Mouse (Mus musculus) cortical plate, adult 2 months (tissue): ENCODE measurements around the gene Mxi1. TPM values are rescaled to one million over a fixed set of nuclear protein-coding genes. Genes with fewer than 3 reads are reported as not detected.

ENCODE experiments used
- H3K27ac ChIP-seq: fragments of 200-500 bp; 2 replicates; pipeline ENCODE4 v1.5.1; 2012; ENCODE audit warnings: low read length, control low read depth, inconsistent platforms; ENCODE audit not compliant: insufficient read depth
- H3K4me1 ChIP-seq: fragments of 200-500 bp; 2 replicates; pipeline ENCODE4 v1.6.1; 2011; ENCODE audit warnings: low read length; ENCODE audit not compliant: control insufficient read depth, insufficient read depth
- H3K4me3 ChIP-seq: fragments of 200-500 bp; 2 replicates; pipeline ENCODE4 v1.5.1; 2011; ENCODE audit warnings: mild to moderate bottlenecking, low read length, control low read depth; ENCODE audit not compliant: insufficient read depth
- CTCF ChIP-seq: fragments of 200-500 bp; IDR thresholded peaks from 2 replicates; pipeline ENCODE4 v1.5.1; 2011; ENCODE audit warnings: mild to moderate bottlenecking, control low read depth, low read length; ENCODE audit not compliant: insufficient read depth; ENCODE audit errors: extremely low read depth
- POLR2A ChIP-seq: fragments of 200-500 bp; IDR thresholded peaks from 2 replicates; pipeline ENCODE4 v1.6.1; 2011; ENCODE audit warnings: mild to moderate bottlenecking, low read length, control low read depth; ENCODE audit not compliant: insufficient read depth; ENCODE audit errors: extremely low read depth
- polyA plus RNA-seq: library from polyadenylated mRNA; depleted of rRNA; stranded (reverse); fragments of >200 nt; gene quantifications from 2 replicates; pipeline ENCODE4 v1.2.3, GENCODE M21; 2012; rRNA removed

The Mxi1 gene
- polyA plus RNA-seq = 81.0 and 82.8 TPM in 2 replicates

DNA sequence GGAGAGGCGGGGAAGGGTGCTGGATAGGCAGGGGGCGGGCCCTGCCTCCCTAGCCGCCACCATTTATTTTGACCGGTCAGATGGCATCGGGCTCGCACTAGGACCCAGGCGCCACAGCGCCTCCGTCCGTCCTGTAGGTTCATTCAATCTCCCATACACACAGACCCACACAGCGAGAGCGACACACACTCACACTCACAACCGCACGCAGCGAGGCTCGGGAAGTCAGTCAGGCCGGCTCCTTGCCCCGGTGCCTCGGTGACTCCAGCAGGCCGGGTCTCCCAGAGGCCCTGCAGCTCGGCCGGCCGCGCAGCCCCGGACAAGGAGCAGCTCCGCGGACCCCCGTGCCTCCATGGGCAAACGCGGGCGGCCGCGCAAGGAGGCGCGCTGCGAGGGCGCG is at the start of gene Mxi1:
Gene Mxi1 (plus strand): TSS at position 171 of the 400 bp plus-strand sequence.
- H3K4me3 ChIP-seq = peak within 1 kb of the TSS; percentile 98
- H3K27ac ChIP-seq = peak within 1 kb of the TSS; percentile 96
- peaks cover 2% of the 10 kb centered on the region; the same call in 1 of the 2 replicates for H3K4me1 ChIP-seq
- TF ChIP-seq POLR2A = peak; percentile 92
- no peak for TF ChIP-seq CTCF

DNA sequence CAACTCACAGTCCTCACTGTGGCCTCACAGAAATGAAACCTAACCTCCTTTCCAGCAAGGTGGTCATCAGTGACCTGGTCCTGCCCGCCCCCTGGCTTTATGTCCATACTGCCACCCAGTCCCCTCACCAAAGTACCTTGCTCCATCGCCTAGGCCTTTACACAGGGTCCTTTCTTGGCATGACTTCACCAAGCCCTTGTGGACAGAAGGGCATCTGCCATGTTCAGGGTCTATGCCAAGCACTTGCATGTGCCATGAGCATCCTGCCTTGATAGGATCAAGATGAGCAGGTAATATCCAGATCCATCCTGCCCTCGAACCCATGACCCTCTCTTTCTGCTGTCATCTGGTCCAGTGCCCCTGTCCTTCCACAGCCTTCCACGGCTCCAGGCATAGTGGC is 49.5 kb upstream of the Mxi1 start:
- H3K4me3 ChIP-seq = no peak overlapping the region
- TF ChIP-seq POLR2A (no peak), CTCF (no peak)
- H3K27ac ChIP-seq = no peak overlapping the region
- no peaks in the 10 kb centered on the region for H3K4me1 ChIP-seq

DNA sequence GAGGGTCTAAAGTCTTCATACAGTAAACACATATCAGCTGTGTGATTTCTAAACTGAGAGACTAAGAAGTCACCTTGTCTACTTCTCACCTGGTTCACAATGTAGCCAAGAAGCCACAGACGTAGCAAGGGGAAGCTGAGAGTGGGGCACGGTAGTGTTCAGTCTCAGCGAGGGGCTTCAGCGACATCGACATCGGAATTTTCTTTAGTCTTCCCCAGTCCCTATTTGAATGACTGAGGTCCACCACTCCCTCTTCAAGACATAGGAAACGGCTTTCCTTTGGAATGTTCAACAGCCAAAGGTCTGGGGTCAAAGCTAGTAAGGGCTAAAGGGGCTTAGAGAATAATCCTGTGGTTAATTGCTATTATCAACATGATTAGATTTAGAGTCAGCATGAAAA is 48.3 kb upstream of the Mxi1 start:
- H3K4me3 ChIP-seq = no peak overlapping the region
- TF ChIP-seq CTCF = no peak
- TF ChIP-seq POLR2A = no peak
- H3K4me1 ChIP-seq = no peaks in the 10 kb centered on the region
- H3K27ac ChIP-seq = no peak overlapping the region

DNA sequence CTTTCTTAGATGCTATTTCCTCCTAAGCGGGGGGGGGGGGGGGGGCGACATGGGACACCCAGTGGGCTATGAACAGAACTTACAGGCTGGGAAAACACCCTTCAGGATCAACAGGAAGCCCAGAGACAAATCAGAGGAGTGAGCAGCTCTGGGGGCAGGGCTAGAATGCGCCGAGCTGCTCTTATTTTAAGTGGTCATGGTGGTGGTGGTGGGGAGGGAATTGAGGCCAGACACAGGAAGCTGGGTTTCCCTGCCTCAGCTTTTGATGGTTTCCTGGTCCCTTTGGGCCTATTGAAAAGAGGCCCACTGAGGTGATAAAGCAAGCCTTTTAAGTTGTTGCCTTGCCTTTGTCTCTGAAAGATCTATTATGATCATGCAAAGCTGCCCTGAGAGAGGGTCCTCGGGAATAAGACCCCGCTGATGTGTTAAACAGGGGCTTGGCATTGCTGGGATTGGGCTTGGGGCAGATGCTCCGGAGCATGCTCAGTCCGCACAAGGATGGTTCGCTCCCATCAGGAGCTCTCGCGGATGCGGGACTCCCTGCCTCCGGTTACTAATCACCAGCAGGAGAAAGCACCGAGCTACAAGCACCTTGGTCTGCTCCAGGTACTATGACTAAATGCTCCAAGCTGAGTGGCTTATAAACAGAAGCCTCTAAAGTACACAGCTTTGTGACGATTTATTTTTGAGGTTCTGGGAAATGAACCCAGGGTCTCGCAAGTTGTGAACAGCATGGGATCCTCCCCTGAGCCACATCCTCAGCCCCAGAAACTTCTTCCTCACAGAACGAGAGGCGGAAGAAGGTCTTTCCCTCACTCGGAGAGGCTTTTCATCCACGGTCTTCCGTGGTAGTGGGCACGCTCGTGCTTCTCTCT is 46.2 kb upstream of the Mxi1 start:
- Histone ChIP-seq H3K27ac (no peak overlapping the region), H3K4me1 (no peaks in the 10 kb centered on the region), H3K4me3 (no peak overlapping the region)
- no peak for TF ChIP-seq CTCF

DNA sequence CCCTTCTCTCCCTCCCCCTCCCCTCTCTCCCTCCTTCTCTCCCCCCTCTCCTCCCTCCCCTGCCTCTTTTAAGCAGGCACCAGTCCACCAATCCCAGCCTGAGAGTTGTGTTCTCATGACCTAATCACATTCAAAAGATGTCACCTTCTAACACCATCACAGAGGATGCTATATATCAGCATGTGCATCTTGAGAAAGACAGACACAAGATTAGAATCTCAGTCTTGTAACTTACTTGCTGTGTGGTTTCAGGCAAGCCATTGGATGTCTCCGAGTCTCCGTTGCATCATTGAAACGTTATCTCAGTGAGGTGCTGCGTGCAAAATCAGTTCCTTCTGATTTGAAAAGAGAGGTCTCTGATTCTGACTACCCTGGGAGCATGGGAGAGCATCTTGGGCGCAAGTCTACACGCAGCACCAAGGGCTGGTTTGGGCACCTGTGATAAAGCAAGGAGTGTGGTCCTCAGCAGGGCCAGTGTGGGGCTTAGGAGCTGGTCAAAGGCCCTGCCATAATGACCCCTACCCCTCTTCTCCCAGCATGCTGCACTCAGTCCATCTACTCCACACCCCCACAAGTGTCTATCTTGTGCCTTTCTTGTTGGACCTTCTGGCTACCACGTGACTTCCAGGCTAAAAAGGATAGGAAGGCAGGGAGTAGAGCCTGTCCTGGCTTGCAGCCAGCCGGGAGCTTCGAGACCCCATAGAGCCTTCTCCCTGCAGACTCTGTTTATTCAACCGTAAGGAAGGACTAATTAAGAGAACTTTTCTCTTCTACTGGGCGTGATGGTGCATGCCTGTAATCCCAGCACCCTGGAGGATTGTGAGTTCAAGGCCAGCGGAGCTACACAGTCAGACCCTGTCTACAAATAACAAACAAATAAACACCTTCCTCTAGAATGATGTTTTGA is 45.2 kb upstream of the Mxi1 start:
- TF ChIP-seq POLR2A (no peak), CTCF (no peak)
- no peaks in the 10 kb centered on the region for H3K4me1 ChIP-seq
- no peak overlapping the region for H3K27ac ChIP-seq
- H3K4me3 ChIP-seq = no peak overlapping the region

DNA sequence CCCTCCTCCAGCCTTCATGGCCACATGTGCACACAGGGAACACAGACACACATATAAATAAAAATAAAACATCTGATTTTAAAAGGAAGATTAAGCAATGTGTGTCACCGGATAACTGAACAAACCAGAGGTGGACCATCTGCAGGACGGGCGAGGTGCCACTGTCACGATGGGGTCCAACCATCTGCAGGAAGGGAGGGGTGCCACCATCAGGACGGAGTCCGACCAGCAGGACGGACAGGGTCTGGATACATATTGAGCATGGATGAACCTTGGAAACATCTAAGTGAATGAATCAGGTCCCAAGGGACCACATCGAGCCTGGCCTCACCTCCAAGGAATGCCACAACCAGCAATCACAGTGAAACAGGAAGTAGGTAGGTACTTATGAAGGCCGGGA is 43.0 kb upstream of the Mxi1 start:
- Histone ChIP-seq H3K4me3 (no peak overlapping the region), H3K27ac (no peak overlapping the region), H3K4me1 (no peaks in the 10 kb centered on the region)
- TF ChIP-seq POLR2A = no peak
- TF ChIP-seq CTCF = no peak

DNA sequence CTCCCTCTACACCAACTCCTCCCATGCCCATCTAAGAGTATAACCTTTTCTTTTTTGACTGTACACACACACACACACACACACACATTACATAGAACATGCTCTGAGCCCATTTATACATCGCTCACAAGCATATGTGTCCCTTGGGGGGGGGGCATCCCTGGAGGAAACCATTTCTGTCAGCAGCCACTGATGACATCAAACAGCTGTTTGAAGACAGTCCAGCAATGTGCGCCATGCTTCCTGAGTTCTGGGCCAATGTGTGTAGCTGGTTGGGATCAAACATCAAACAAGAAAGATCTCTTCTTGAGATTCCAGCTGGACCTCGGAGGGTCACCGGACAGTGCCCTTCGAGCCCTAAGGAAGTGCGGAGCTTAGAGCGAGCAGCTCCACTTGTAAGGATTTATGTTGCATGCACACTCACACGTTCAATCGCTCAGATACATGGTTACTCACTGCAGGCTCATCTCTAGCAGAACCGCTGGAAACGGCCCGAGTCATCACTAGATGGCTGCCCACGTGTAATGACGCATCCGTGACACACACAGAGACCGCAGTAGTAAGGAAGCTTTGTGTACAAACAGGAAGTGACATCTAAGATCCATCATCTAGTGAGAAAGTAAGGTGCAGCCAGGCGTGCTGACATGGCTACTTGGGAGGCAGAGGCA is 37.1 kb upstream of the Mxi1 start:
- TF ChIP-seq CTCF (no peak), POLR2A (no peak)
- Histone ChIP-seq H3K4me1 (no peaks in the 10 kb centered on the region), H3K27ac (no peak overlapping the region), H3K4me3 (no peak overlapping the region)

DNA sequence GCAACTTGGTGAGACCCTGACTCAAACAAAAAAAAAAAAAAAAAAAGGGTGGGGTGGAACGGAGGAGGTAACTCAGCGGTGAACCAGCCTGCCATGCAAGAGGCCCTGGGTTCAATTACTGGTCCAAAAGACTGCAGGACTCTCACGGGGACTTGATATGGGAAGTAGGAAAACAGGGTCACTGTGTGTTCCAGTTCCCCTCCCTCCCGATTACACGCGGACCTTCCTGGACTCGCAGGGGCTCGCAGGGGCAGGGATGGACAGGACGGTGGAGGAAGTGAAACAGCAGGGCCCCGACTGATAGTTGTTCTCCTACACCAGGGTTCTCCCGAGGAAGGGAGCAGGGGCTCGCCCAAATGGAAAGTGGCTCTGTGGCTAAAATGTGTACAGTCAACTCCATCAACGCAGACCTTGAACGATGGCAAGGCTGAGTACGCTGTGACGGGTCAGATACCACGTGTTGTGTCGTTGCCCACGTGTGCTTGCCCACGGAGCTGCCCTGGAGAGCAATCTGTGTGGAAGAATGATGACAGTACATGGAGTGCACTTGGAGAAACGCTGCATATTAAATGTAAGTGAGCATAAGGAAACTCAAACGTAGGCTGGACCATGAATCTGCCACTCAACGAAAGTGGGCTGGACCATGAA is 36.4 kb upstream of the Mxi1 start:
- H3K4me1 ChIP-seq = no peaks in the 10 kb centered on the region
- TF ChIP-seq POLR2A = no peak
- no peak for TF ChIP-seq CTCF
- no peak overlapping the region for H3K27ac ChIP-seq
- no peak overlapping the region for H3K4me3 ChIP-seq

DNA sequence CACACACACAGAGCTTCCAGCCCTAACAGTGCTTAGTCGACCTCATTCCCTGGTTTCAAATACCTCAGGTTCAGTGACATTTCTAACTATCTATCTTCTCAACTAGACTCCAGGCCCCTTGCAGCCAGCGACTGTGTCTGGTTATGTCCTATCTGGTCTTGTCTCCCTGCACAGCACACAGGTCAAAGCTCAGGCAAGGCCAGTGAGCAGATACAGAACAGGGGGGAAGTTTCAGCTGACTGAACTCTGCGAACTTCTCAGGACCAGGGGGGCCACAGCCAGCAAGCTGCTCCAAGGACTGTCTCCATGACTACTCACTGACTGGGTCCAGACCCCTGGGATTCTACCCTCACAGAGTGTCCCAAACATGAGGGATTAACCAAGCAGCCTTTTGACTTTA is 35.1 kb upstream of the Mxi1 start:
- Histone ChIP-seq H3K4me1 (no peaks in the 10 kb centered on the region), H3K27ac (no peak overlapping the region), H3K4me3 (no peak overlapping the region)
- TF ChIP-seq CTCF (no peak), POLR2A (no peak)
